In genomic region chr15:12465748-12466147, GRCm38 (mm10) we compare ENCODE assay signal across 33 mouse cellular contexts.
DNase-seq lines count a peak whose midpoint lies in the region; ATAC-seq and TF ChIP-seq lines count a peak whose summit lies in the region.
"Had no signal": no experiment of that assay in that cellular context is flagged by ENCODE, and none has a peak within 500 bp of the region (broad histone marks: within the 10 kb centered on the region; RNA-seq: fewer than 3 reads in every experiment).

No protein-coding gene starts in this region.

- no peaks in the 10 kb centered on the region for H3K27me3 ChIP-seq in embryonic facial prominence, embryonic 12.5 days
- H3K27me3 ChIP-seq in embryonic facial prominence, embryonic 10.5 days (replicated peaks; ENCODE audit: low read depth, poor library complexity, severe bottlenecking), result no peaks in the 10 kb centered on the region
- H3K27me3 ChIP-seq: CH12.LX; forebrain, embryonic 12.5 days; hindbrain, embryonic 15.5 days; liver, embryonic 15.5 days; midbrain, embryonic 15.5 days had no signal

- no peak for TF ChIP-seq CTCF in layer of hippocampus, adult 2 months (conservative IDR thresholded peaks at IDR 0.05)
- no peak for TF ChIP-seq CTCF in lung, adult 2 months (IDR thresholded peaks at IDR 0.05; ENCODE audit: insufficient read depth, low read length)

- TF ChIP-seq POLR2A in lung, adult 2 months (IDR thresholded peaks at IDR 0.05; ENCODE audit: borderline replicate concordance, extremely low read depth, low read depth, low read length), result no peak

- H3K4me1 ChIP-seq in embryonic facial prominence, embryonic 12.5 days, result 0 out of 2 replicates have a peak, but pooled peaks cover under 1% of the 10 kb centered on the region
- peaks cover 3% of the 10 kb centered on the region; the same call in 1 of the 2 replicates for H3K4me1 ChIP-seq in embryonic facial prominence, embryonic 10.5 days
- H3K4me1 ChIP-seq in lung, adult 2 months (ENCODE audit: control insufficient read depth, insufficient read depth, low read length), result peaks cover 2% of the 10 kb centered on the region; the same call in 1 of the 2 replicates
- H3K4me1 ChIP-seq: forebrain, embryonic 12.5 days; hindbrain, embryonic 15.5 days; liver, embryonic 15.5 days; midbrain, embryonic 15.5 days had no signal

- H3K36me3 ChIP-seq in embryonic facial prominence, embryonic 12.5 days, result no peaks in the 10 kb centered on the region
- H3K36me3 ChIP-seq in embryonic facial prominence, embryonic 10.5 days (replicated peaks), result no peaks in the 10 kb centered on the region
- H3K36me3 ChIP-seq: forebrain, embryonic 12.5 days; hindbrain, embryonic 10.5 days; hindbrain, embryonic 15.5 days; liver, embryonic 15.5 days; midbrain, embryonic 10.5 days; midbrain, embryonic 15.5 days had no signal

- H3K9me3 ChIP-seq in embryonic facial prominence, embryonic 12.5 days, result no peaks in the 10 kb centered on the region
- H3K9me3 ChIP-seq in embryonic facial prominence, embryonic 10.5 days, result no peaks in the 10 kb centered on the region
- H3K9me3 ChIP-seq: forebrain, embryonic 12.5 days; hindbrain, embryonic 10.5 days; hindbrain, embryonic 15.5 days; liver, embryonic 15.5 days; midbrain, embryonic 10.5 days; midbrain, embryonic 15.5 days had no signal

- DNase-seq in embryonic facial prominence, embryonic 10.5 days (ENCODE audit: low spot score), result no peak
- no peak for DNase-seq in layer of hippocampus, adult 2 months (ENCODE audit: low spot score in 2 of 2)
- no peak for DNase-seq in layer of hippocampus, adult 8-10 months (ENCODE audit: low spot score in 2 of 2)
- peak; percentile 27 for DNase-seq in lung, postnatal 10 days
- no peak for DNase-seq in lung, adult 2 months
- DNase-seq: adrenal gland, adult 2 months; adrenal gland, postnatal 36 days; cerebellum, adult 2 months; cerebellum, postnatal 14 days; gastrocnemius, postnatal 25 days; heart, adult 11 months; heart, postnatal 10 days; kidney, adult 11 months; kidney, postnatal 14 days; layer of hippocampus, postnatal 36 days; left cerebral cortex, postnatal 4 days; right cerebral cortex, postnatal 25 days; spleen, adult 18-20 months; thymus, postnatal 36 days had no signal

- 85% methylated on average over 8 of the region's 8 CpGs for WGBS in embryonic facial prominence, embryonic 12.5 days
- WGBS in embryonic facial prominence, embryonic 10.5 days, result 90% methylated on average over 8 of the region's 8 CpGs
- WGBS in lung, adult 2 months, result 73% methylated on average over 8 of the region's 8 CpGs

- no peak overlapping the region for H3K4me3 ChIP-seq in embryonic facial prominence, embryonic 12.5 days
- no peak overlapping the region for H3K4me3 ChIP-seq in embryonic facial prominence, embryonic 10.5 days
- H3K4me3 ChIP-seq in layer of hippocampus, adult 2 months, result no peak overlapping the region
- no peak overlapping the region for H3K4me3 ChIP-seq in lung, adult 2 months (replicated peaks; ENCODE audit: extremely low read depth, low read depth, low read length)
- H3K4me3 ChIP-seq: erythroblast, embryonic 14.5 days; forebrain, embryonic 12.5 days; hindbrain, embryonic 10.5 days; hindbrain, embryonic 15.5 days; liver, embryonic 15.5 days; midbrain, embryonic 10.5 days; midbrain, embryonic 15.5 days had no signal

- no peak overlapping the region for H3K4me2 ChIP-seq in embryonic facial prominence, embryonic 12.5 days (replicated peaks)
- H3K4me2 ChIP-seq: forebrain, embryonic 12.5 days; heart, embryonic 11.5 days; hindbrain, embryonic 15.5 days; liver, embryonic 15.5 days; midbrain, embryonic 15.5 days had no signal

- no peak overlapping the region for H3K9ac ChIP-seq in embryonic facial prominence, embryonic 12.5 days
- H3K9ac ChIP-seq: forebrain, embryonic 12.5 days; hindbrain, embryonic 15.5 days; liver, embryonic 15.5 days; midbrain, embryonic 15.5 days had no signal

- ATAC-seq in embryonic facial prominence, embryonic 12.5 days (ENCODE audit: insufficient number of reproducible peaks, insufficient read depth, low FRiP score, low TSS enrichment), result no peak
- ATAC-seq in cerebellum, adult (ENCODE audit: insufficient number of reproducible peaks, low FRiP score, low TSS enrichment), result no peak
- ATAC-seq in erythroid progenitor cell, adult 5-6 weeks (replicated peaks; ENCODE audit: low FRiP score, poor library complexity, severe bottlenecking), result no peak
- ATAC-seq: activated CD4-positive, CD25-positive, alpha-beta regulatory T cell, adult 4 months; inflammation-experienced regulatory T-cells, adult 6 months; midbrain, embryonic 15.5 days had no signal

- 0 out of 2 replicates have a peak overlapping the region, but pooled peaks have one; percentile 54 for H3K27ac ChIP-seq in embryonic facial prominence, embryonic 12.5 days
- H3K27ac ChIP-seq in embryonic facial prominence, embryonic 10.5 days (replicated peaks), result no peak overlapping the region
- H3K27ac ChIP-seq in layer of hippocampus, adult 2 months, result peak overlapping the region; percentile 51; the same call in 1 of the 2 replicates
- H3K27ac ChIP-seq: forebrain, embryonic 12.5 days; hindbrain, embryonic 10.5 days; hindbrain, embryonic 15.5 days; liver, embryonic 15.5 days; midbrain, embryonic 10.5 days; midbrain, embryonic 15.5 days had no signal
